Mouse (Mus musculus) testis, adult 2 months (tissue): ENCODE results near the gene Wdr12.

Source experiments
- CTCF ChIP-seq: fragments of 200-500 bp; IDR thresholded peaks from 2 replicates; pipeline ENCODE4 v1.5.1; 2012; ENCODE audit warnings: low read depth, mild to moderate bottlenecking, inconsistent platforms, low read length, moderate library complexity; ENCODE audit not compliant: control insufficient read depth, insufficient read depth, insufficient replicate concordance
- POLR2A ChIP-seq: fragments of 200-500 bp; IDR thresholded peaks from 2 replicates; pipeline ENCODE4 v1.6.1; 2012; ENCODE audit warnings: low read depth, mild to moderate bottlenecking, inconsistent platforms, low read length, moderate library complexity; ENCODE audit not compliant: control insufficient read depth

- TF ChIP-seq CTCF (no peak), POLR2A (no peak)
These were observed 23.5 kb downstream of the Wdr12 start for GRCm38 (mm10) chr1:60074935-60075334.
